Mouse (Mus musculus) myocyte (in vitro differentiated cells): ENCODE data around the gene Inka2.

Source experiments
- CEBPB ChIP-seq: IDR thresholded peaks from 2 replicates; pipeline ENCODE4 v1.6.1; 2011; ENCODE audit warnings: mild to moderate bottlenecking, moderate library complexity; ENCODE audit not compliant: poor library complexity, insufficient read depth, severe bottlenecking
- MAX ChIP-seq: IDR thresholded peaks from one replicate; pipeline ENCODE4 v1.6.1; 2011; ENCODE audit warnings: low read depth, mild to moderate bottlenecking, control low read depth
- MYOG ChIP-seq, 3 experiments: IDR thresholded peaks; one replicate each; pipeline ENCODE4 v1.6.1; 2011; ENCODE audit warnings: control low read depth in 2 of 3, low read depth in 2 of 3, mild to moderate bottlenecking in 2 of 3; ENCODE audit not compliant: insufficient read length in 2 of 3, control insufficient read depth in 1 of 3, insufficient read depth in 1 of 3
- POLR2A ChIP-seq: IDR thresholded peaks from one replicate; pipeline ENCODE4 v1.6.1; 2011; ENCODE audit warnings: low read depth, mild to moderate bottlenecking, control low read depth, moderate library complexity; ENCODE audit not compliant: insufficient read length
- POLR2AphosphoS2 ChIP-seq: IDR thresholded peaks from one replicate; pipeline ENCODE4 v1.6.1; 2011; ENCODE audit warnings: low read depth, control low read depth; ENCODE audit not compliant: insufficient read length
- TCF12 ChIP-seq: IDR thresholded peaks from one replicate; pipeline ENCODE4 v1.6.1; 2011; ENCODE audit warnings: mild to moderate bottlenecking, control low read depth; ENCODE audit not compliant: poor library complexity, insufficient read depth, severe bottlenecking
- TCF3 ChIP-seq: IDR thresholded peaks from one replicate; pipeline ENCODE4 v1.6.1; 2011; ENCODE audit warnings: low read depth, control low read depth; ENCODE audit not compliant: insufficient read length
- USF1 ChIP-seq: IDR thresholded peaks from one replicate; pipeline ENCODE4 v1.6.1; 2011; ENCODE audit warnings: low read depth, mild to moderate bottlenecking, control low read depth, moderate library complexity

DNA sequence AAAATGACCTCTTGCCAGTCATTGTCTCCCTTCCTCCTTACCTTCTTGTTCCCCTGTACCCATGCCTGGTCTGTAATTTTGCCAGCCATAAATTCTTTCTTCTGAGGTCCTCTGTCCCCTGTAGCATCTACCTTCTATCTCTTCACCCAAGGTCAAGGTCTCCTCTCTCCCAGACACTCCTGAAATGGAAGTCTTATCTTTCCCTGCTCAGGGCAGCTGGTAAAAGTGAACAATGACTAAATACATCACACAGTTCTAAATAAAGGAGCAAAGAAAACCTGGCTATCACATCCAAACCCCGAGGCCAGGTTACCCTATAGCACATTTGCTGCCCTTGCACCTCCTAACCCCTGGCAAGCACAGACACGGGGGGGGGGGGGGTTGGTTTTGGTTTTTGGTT, 43.9 kb upstream of the Inka2 start:
- TF ChIP-seq MAX (no peak), POLR2A (no peak), USF1 (no peak), TCF12 (no peak), CEBPB (no peak), TCF3 (no peak), POLR2AphosphoS2 (no peak), MYOG (IDR thresholded peaks at IDR 0.05; ENCODE audit: control insufficient read depth in 1 of 3, insufficient read depth in 1 of 3, insufficient read length in 2 of 3, low read depth in 2 of 3) (no peak)
